Mouse (Mus musculus) G1E (cell line): ENCODE results near the gene Bach1. TPM values are rescaled to one million over a fixed set of nuclear protein-coding genes. Genes with fewer than 3 reads are reported as not detected.
"Not testable (repeated sequence)": the region's sequence is repeated elsewhere in the genome, so short reads cannot be mapped to it uniquely, and the experiment has no call there.

Source experiments
- ATAC-seq: 2 replicates; pipeline ENCODE4 v1.8.0; 2016; ENCODE audit warnings: mild to moderate bottlenecking; ENCODE audit not compliant: insufficient number of reproducible peaks, poor library complexity, low FRiP score, severe bottlenecking; ENCODE audit errors: extremely low read depth
- DNase-seq: peaks from one replicate; pipeline ENCODE4 v3.0.0; 2012; ENCODE audit warnings: low spot score
- H3K27me3 ChIP-seq: 2 replicates; pipeline ENCODE4 v1.6.1; 2012; ENCODE audit warnings: mild to moderate bottlenecking, low read length, inconsistent platforms; ENCODE audit not compliant: insufficient read depth
- H3K36me3 ChIP-seq: replicated peaks from 2 replicates; pipeline ENCODE3; 2012; ENCODE audit warnings: mild to moderate bottlenecking, inconsistent platforms
- H3K4me1 ChIP-seq: 2 replicates; pipeline ENCODE4 v1.6.1; 2012; ENCODE audit warnings: low read depth, low read length, inconsistent platforms, mixed read lengths; ENCODE audit not compliant: insufficient read depth
- H3K4me3 ChIP-seq: 2 replicates; pipeline ENCODE4 v1.5.1; 2012; ENCODE audit warnings: low read depth, mild to moderate bottlenecking, inconsistent platforms, low read length, moderate library complexity, mixed read lengths
- H3K9me3 ChIP-seq: replicated peaks from 2 replicates; pipeline ENCODE4 v1.6.1; 2012; ENCODE audit warnings: inconsistent platforms
- CTCF ChIP-seq: IDR thresholded peaks from 2 replicates; pipeline ENCODE4 v1.5.1; 2012; ENCODE audit warnings: low read depth, low read length, inconsistent platforms, mixed read lengths
- GATA1 ChIP-seq: IDR thresholded peaks from 2 replicates; pipeline ENCODE4 v1.6.1; 2012; ENCODE audit warnings: borderline replicate concordance, low read length, inconsistent platforms, mixed read lengths
- GATA2 ChIP-seq: IDR thresholded peaks from 2 replicates; pipeline ENCODE4 v1.6.1; 2012; ENCODE audit warnings: low read depth, low read length, inconsistent platforms, borderline replicate concordance
- POLR2AphosphoS5 ChIP-seq: IDR thresholded peaks from 2 replicates; pipeline ENCODE4 v1.6.1; 2012; ENCODE audit warnings: low read depth, low read length, inconsistent platforms; ENCODE audit not compliant: insufficient replicate concordance
- TAL1 ChIP-seq: conservative IDR thresholded peaks from 2 replicates; pipeline ENCODE4 v1.6.1; 2012; ENCODE audit warnings: low read depth, low read length, inconsistent platforms, mixed read lengths
- polyA plus RNA-seq: library from polyadenylated mRNA; stranded (reverse); fragments of >175 nt; gene quantifications from 2 replicates; pipeline ENCODE4 v1.2.3, GENCODE M21; 2012
- total RNA-seq, 2 experiments: library from RNA; stranded (forward) in 1 of 2; stranded (reverse) in 1 of 2; fragments of 200-1000 nt in 1 of 2; fragments of >200 nt in 1 of 2; fragmentation: Nextera tagmentation in 1 of 2; gene quantifications; 2 replicates each; pipeline ENCODE4 v1.2.3; 2014 to 2017

Bach1 gene
- total and polyA plus RNA-seq, 3 experiments = 4.9 to 32.5 (median 15.7) TPM

DNA sequence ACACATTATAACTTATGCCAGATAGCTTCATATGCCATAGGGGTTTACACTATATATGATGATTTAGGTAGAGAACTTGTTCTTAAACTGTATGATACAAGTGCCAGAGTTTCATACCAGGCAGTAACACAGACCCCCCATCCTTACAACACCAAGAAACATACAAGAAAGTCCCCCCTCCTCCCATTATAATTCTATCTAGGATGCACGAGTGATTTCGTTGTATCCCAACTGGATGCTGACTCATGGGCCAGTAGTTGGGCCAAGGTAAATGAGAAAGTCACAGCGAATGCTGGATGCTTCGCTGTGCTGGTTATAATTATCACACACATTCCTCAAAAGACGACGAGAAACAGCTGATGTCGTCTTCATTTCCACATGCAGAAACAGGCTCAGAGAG lies 25.6 kb upstream of the Bach1 start:
- Histone ChIP-seq H3K36me3 (no peaks in the 10 kb centered on the region), H3K27me3 (no peaks in the 10 kb centered on the region), H3K4me3 (no peak overlapping the region), H3K4me1 (no peaks in the 10 kb centered on the region), H3K9me3 (no peaks in the 10 kb centered on the region)
- DNase-seq = no peak
- no peak for TF ChIP-seq TAL1
- no peak for TF ChIP-seq GATA1
- TF ChIP-seq GATA2 = no peak
- no peak for TF ChIP-seq CTCF
- ATAC-seq = no peak

DNA sequence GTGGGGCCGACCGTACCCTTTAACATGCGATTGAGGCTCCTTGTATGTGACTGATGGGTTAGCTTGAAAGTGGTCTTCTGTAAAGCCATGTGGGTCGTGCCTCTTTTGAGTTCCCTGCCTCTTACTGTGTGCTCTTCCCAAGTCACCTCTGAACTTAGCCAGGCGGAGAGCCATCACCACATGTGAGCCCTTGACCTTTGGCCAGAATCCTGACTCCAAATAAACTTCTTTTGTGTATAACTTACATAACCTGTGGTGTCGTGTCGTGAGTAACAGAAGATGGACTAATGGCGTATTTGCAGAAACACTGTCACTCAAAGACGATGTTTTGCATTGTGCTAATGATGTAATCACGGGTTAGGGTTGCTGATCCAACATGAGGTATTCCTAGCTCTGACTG lies 22.6 kb upstream of the Bach1 start:
- no peak for DNase-seq
- no peaks in the 10 kb centered on the region for H3K4me1 ChIP-seq
- TF ChIP-seq POLR2AphosphoS5 (no peak), TAL1 (no peak)
- H3K4me3 ChIP-seq = no peak overlapping the region
- H3K36me3 ChIP-seq = no peaks in the 10 kb centered on the region
- no peaks in the 10 kb centered on the region for H3K9me3 ChIP-seq
- no peak for ATAC-seq
- no peaks in the 10 kb centered on the region for H3K27me3 ChIP-seq

DNA sequence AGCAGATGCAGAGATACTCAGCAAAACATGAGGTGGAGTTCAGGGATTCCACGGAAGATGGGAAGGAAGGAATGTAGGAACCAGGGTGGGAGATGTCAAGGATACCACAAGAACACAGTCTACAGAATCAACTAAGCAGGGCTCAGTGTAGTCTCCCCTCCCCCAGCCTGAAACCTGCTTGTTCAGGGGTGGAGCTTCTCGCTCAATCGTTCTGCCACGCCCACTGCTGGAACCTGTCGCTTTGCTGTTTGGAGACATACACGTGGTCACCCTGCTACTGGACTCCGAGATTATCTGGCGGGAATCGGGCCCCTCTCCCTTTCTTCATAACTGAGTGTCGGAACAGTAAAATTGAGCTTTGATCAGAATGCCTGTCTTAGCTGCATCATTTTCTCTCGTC lies 20.1 kb upstream of the Bach1 start:
- H3K27me3 ChIP-seq = no peaks in the 10 kb centered on the region
- no peak for ATAC-seq
- no peaks in the 10 kb centered on the region for H3K36me3 ChIP-seq
- H3K4me3 ChIP-seq = no peak overlapping the region
- TF ChIP-seq TAL1 (no peak), CTCF (no peak), GATA1 (no peak), POLR2AphosphoS5 (no peak), GATA2 (no peak)
- H3K9me3 ChIP-seq = no peaks in the 10 kb centered on the region
- DNase-seq = no peak
- no peaks in the 10 kb centered on the region for H3K4me1 ChIP-seq

GRCm38 (mm10) chr16:87680912-87681634 lies 17.7 kb upstream of the Bach1 start:
- ATAC-seq (no peak), DNase-seq (no peak)
- Histone ChIP-seq H3K36me3 (no peaks in the 10 kb centered on the region), H3K27me3 (0 out of 2 replicates have a peak, but pooled peaks cover 5% of the 10 kb centered on the region), H3K4me1 (no peaks in the 10 kb centered on the region), H3K9me3 (no peaks in the 10 kb centered on the region), H3K4me3 (no peak overlapping the region)
- TF ChIP-seq TAL1 (no peak), CTCF (no peak), POLR2AphosphoS5 (no peak), GATA2 (no peak), GATA1 (no peak)

GRCm38 (mm10) chr16:87681848-87682247 lies 16.9 kb upstream of the Bach1 start:
- ATAC-seq = no peak
- H3K9me3 ChIP-seq = no peaks in the 10 kb centered on the region
- no peak overlapping the region for H3K4me3 ChIP-seq
- no peak for TF ChIP-seq GATA2
- no peak for TF ChIP-seq POLR2AphosphoS5
- TF ChIP-seq GATA1 = no peak
- no peak for TF ChIP-seq CTCF
- no peak for TF ChIP-seq TAL1
- no peak for DNase-seq
- H3K27me3 ChIP-seq = 0 out of 2 replicates have a peak, but pooled peaks cover 5% of the 10 kb centered on the region
- H3K4me1 ChIP-seq = no peaks in the 10 kb centered on the region
- H3K36me3 ChIP-seq = no peaks in the 10 kb centered on the region

GRCm38 (mm10) chr16:87686458-87686857 lies 12.3 kb upstream of the Bach1 start:
- Histone ChIP-seq H3K27me3 (peaks cover 14% of the 10 kb centered on the region), H3K4me3 (no peak overlapping the region), H3K9me3 (no peaks in the 10 kb centered on the region), H3K36me3 (no peaks in the 10 kb centered on the region), H3K4me1 (peaks cover 4% of the 10 kb centered on the region; the same call in 1 of the 2 replicates)
- no peak for DNase-seq
- no peak for ATAC-seq
- TF ChIP-seq POLR2AphosphoS5 (no peak), TAL1 (no peak), GATA1 (no peak), CTCF (no peak), GATA2 (no peak)

DNA sequence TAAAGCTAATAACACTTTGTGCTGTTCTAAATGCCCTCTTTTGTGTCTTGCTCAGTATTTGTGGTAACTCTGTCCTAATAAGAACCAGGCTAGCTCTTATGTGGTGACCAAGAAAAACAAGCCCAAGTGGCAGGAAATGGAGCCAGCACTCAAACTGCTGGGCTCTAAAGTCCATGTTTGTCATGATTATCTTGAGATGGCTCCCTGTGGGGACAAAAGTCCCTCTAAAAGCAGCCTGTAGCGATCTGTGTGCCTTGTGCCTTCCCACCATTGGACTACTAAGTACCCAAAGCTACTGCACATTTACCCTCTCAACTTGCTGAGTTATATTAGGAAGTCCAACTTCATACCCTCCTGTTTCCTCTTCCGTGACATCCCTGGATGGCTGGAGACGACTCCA lies 11.4 kb upstream of the Bach1 start:
- ATAC-seq (no peak), DNase-seq (no peak)
- no peaks in the 10 kb centered on the region for H3K9me3 ChIP-seq
- H3K4me3 ChIP-seq = no peak overlapping the region
- H3K4me1 ChIP-seq = peaks cover 4% of the 10 kb centered on the region; the same call in 1 of the 2 replicates
- peaks cover 19% of the 10 kb centered on the region for H3K27me3 ChIP-seq
- no peaks in the 10 kb centered on the region for H3K36me3 ChIP-seq
- TF ChIP-seq TAL1 = no peak
- no peak for TF ChIP-seq GATA1
- TF ChIP-seq POLR2AphosphoS5 = no peak
- TF ChIP-seq GATA2 = no peak
- no peak for TF ChIP-seq CTCF

DNA sequence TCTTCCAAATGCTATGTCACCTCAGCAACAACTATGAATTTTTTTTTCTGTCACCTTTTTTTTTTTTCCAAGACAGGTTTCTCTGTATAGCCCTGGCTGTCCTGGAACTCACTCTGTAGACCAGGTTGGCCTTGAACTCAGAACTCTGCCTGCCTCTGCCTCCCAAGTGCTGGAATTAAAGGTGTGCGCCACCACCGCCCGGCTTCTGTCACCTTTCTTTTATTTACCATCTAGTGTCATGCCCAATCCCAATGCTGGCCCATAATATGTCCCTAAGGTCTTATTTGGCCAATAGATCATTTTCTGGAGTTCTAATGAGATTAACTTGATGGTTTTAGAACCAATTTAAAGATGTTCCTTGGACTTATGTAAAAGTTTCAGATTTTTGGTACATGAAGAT lies 10.4 kb upstream of the Bach1 start:
- ATAC-seq, DNase-seq, H3K4me1 ChIP-seq, H3K4me3 ChIP-seq, H3K9me3 ChIP-seq, H3K36me3 ChIP-seq: not testable (repeated sequence)
- H3K27me3 ChIP-seq = peaks cover 24% of the 10 kb centered on the region

DNA sequence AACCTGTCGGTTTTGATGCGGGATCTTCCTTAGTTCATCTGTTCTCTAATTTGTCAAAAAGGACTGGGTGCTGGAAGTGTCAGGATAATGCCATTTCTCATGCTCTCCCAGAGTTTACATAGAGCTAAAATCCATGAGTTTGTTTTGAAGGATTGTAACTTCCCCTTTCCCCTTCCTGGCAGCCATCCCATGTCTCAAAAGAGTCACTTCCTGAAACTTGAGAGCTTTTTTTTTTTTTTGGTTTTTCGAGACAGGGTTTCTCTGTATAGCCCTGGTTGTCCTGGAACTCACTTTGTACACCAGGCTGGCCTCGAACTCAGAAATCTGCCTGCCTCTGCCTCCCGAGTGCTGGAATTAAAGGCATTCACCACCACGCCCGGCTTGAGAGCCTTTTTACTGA lies 9.9 kb upstream of the Bach1 start:
- H3K4me3 ChIP-seq, ATAC-seq, DNase-seq, H3K4me1 ChIP-seq, H3K9me3 ChIP-seq, H3K36me3 ChIP-seq: not testable (repeated sequence)
- H3K27me3 ChIP-seq = peaks cover 27% of the 10 kb centered on the region
